Mouse (Mus musculus) olfactory bulb, adult 2 months (tissue): ENCODE results near the gene Msln.

Experiments used
- CTCF ChIP-seq: fragments of 200-500 bp; IDR thresholded peaks from 2 replicates; pipeline ENCODE4 v1.5.1; 2012; ENCODE audit warnings: low read depth, mild to moderate bottlenecking, low read length, moderate library complexity; ENCODE audit not compliant: insufficient read depth
- POLR2A ChIP-seq: fragments of 200-500 bp; IDR thresholded peaks from 2 replicates; pipeline ENCODE4 v1.6.1; 2012; ENCODE audit warnings: mild to moderate bottlenecking, low read depth, low read length, moderate library complexity; ENCODE audit not compliant: insufficient read depth

GRCm38 (mm10) chr17:25711136-25711535 lies 43.0 kb downstream of the Msln start:
- TF ChIP-seq CTCF = no peak
- no peak for TF ChIP-seq POLR2A
